Mouse (Mus musculus) megakaryocyte, embryonic 14.5 days (primary cell): ENCODE data around the gene Lhpp.

Experiments
- FLI1 ChIP-seq: IDR thresholded peaks from 2 replicates; pipeline ENCODE4 v1.6.1; 2012; ENCODE audit warnings: low read length, inconsistent platforms, mixed read lengths
- GATA1 ChIP-seq: IDR thresholded peaks from 3 replicates; pipeline ENCODE4 v1.6.1; 2012; ENCODE audit warnings: mixed read lengths, low read length, inconsistent platforms, borderline replicate concordance

GRCm38 (mm10) chr7:132594325-132594724 is 16.1 kb upstream of the Lhpp start:
- TF ChIP-seq GATA1 (no peak), FLI1 (no peak)
